Mouse (Mus musculus): ENCODE data around the gene Ppp2r5b.

GRCm38 (mm10) chr19:6283001-6283400 lies 47.3 kb upstream of the Ppp2r5b start:
- TF ChIP-seq EP300 (IDR thresholded peaks at IDR 0.05; ENCODE audit: low read depth) (no peak), CTCF (IDR thresholded peaks at IDR 0.05; ENCODE audit: low read depth) (no peak)
